Mouse (Mus musculus): ENCODE measurements at regions not wholly inside any gene's neighbourhood (a gene's known extent, or its start where the extent isn't known, plus 50 kb on each side); places are given as distances from the start of the nearest gene placed in this dataset.

DNA sequence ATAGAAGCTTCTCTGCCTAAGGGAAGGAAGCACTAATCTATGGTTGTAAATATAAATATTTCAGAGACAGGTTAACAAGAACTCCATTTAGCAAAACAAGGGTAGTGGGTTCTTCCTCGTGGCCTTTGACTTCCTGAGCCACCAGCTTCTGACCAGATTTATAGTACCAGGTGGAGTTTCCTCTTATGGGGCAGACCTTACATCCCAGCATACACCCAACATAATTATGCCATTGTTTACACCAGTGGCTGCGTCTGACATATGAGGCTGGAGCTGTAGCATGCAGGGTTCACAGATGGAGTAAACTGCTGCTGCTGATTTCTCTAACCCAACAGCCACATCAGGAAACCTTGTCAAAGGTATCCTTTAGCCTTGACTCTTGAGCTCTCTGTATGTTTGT lies 75.5 kb downstream of the Trib2 start:
- no peak for DNase-seq (ENCODE audit: low read depth, low spot score)

GRCm38 (mm10) chr12:15738989-15739388 lies 77.7 kb downstream of the Trib2 start:
- no peak for DNase-seq (ENCODE audit: low read depth, low spot score)

DNA sequence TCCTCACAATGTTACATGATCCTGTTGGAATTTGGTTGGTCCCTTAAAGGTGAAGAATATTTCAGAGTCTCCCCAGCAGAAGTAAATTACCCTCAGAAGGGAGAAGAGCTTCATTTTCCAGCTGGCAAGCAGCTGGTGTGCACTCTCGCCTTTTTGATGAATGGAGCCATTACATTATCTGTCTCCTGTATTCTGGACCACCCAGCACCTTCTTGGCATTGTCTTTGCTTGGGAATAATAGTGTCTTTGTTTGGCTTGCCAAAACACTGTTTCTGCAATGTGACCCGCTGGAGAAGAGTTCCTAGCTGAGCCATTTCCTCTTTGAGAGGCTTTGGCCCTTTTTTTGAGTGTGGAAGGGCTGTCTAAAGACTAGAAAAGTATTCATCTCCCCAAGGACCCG lies 85.5 kb downstream of the Trib2 start:
- no peak for DNase-seq (ENCODE audit: low read depth, low spot score)

DNA sequence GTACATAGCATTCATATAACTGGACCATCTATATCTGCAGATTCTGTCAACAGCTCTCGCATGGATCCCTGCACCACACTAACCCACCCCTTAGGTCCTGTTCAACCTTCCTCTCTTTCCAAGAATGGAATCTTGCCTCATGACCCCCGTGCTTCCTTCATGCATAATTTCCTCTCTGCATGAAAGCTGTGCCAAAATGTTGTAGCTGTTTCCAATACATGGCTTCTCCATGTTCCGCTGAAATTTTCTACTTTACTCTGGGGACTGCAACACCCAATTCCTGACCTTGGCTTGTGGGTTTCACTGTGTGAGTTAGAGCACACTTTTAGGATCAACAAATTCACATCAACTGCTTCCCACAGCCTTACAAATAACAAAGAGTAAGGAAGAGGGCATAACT lies 87.0 kb downstream of the Trib2 start:
- DNase-seq (ENCODE audit: low read depth, low spot score), result no peak

GRCm38 (mm10) chr12:15723529-15723928 lies 93.2 kb downstream of the Trib2 start:
- DNase-seq (ENCODE audit: low read depth, low spot score), result no peak

GRCm38 (mm10) chr12:15722161-15722560 lies 94.6 kb downstream of the Trib2 start:
- no peak for DNase-seq (ENCODE audit: low read depth, low spot score)

DNA sequence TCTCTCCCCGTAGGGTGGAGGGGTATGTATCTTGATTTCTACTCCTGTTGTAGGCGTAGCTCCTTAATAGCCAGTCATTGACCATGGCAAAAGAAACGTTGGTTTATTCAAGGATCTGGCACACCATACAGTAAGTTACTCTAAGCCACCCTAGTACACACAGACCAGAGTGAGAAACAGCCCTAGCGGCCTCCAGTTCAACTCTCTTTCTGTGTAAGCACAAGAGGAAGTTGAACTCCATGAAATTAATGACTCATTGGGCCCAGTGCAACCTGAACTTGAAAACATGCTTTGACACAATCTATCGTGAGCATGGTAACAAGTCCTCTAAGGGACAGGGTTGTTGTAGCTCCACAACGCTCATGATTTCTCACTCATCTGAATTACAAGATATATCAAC lies 96.6 kb downstream of the Trib2 start:
- no peak for DNase-seq (ENCODE audit: low read depth, low spot score)

DNA sequence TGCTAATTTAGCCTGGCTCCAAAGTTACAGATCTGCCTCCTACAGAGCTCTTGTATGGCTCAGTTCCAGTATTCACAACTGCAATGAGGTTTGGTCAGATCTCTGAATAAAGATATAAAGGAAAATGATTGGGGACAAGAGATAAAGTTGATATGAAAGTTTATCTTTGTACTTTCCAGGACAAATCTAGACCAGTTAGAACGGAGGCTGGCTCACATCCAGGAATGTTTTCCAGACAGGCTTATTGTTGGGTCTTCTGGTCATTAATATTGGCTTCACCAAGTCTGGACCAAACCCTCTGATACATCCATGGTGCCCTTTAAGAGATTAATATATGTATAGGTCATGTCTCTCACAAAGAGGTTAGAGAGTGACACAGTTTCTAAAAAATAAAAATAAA lies 97.9 kb downstream of the Trib2 start:
- no peak for DNase-seq (ENCODE audit: low read depth, low spot score)

DNA sequence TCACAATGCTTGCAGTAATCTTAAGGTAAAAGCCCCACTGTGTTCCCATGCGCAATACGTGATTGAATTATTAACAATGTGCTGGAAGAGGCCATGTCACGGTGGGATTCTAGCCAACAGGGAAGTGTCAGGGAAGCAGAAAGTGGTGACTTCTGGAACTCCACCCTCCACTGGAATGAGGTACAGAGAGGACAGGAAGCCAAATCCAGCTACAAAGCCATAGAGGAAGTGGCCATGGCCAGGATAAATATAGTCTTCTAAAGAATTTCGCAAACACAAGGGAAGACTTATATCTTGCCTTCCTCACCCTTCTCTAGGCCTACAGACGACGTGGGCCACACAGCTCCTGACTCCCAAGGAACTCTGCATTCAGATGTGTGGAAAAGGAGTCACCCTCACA lies 98.7 kb downstream of the Trib2 start:
- DNase-seq (ENCODE audit: low read depth, low spot score), result no peak

DNA sequence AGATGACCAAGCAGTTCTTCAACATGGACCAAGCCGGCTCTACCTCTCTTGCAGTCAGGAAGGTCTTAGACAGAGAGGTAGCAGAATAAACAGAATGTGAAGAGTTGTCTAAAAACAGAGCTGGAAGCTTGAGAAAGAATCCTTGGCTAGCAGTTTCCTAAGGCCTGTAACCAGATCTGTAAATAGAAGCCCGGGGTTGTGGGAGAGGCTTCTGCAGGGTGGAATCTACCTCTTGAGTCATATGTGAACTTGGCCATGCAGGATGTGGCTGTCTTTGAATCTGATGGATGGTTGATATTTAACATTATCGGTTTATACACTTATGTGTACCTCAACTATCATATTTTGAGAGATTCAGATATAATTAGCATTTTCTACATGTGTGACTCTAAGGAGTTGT lies 99.4 kb downstream of the Trib2 start:
- no peak for DNase-seq (ENCODE audit: low read depth, low spot score)

- no peak for DNase-seq (ENCODE audit: low read depth, low spot score)
These were observed 103.1 kb downstream of the Trib2 start for GRCm38 (mm10) chr12:15713623-15714022.

DNA sequence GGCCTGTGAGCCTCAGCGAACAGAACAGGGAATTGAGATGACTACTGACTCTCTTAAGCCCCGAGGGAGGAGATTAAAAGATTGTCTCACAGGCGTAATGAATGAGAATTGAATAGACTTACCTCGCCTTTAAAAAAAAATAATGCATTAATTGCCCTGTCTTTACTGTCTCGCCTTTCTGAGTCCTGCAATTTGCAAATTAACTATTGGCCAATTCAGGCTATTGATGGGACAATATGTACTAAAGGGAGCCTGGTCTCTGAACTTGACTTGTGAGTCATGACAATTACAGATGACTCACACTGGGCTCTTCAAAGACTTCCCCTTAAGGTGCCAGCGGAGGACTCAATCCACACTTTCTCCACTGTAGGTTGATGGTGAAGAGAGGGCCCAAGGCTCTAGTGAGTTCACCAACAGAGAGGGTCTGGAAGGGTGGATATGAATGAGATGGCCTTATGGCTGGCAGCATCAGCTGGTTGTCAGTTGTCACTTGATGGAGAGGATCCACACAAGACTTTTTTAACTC lies 109.1 kb downstream of the Trib2 start:
- no peak for DNase-seq (ENCODE audit: low read depth, low spot score)

GRCm38 (mm10) chr12:15704412-15704811 lies 112.3 kb downstream of the Trib2 start:
- DNase-seq (ENCODE audit: low read depth, low spot score), result no peak

GRCm38 (mm10) chr12:15702137-15702536 lies 114.6 kb downstream of the Trib2 start:
- DNase-seq (ENCODE audit: low read depth, low spot score), result no peak

DNA sequence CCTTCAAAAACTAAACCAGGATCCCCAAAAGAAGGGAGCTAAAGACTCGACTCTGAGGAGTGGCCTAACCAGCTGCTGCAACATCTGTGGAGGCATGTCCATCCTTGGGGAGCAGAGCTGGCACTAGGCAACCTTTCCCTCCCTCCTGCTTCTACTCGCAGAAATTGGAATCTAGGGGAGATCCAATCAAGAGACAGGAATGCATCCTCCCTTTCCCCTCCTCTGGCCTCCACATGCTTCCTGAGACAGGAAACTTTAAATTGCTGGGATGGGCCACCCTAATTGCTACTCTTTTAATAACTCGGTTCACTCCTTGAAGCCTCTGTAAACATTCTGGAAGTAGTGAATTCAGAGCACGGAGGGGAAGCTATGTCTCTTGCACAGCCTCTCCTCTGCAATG lies 117.9 kb downstream of the Trib2 start:
- DNase-seq (ENCODE audit: low read depth, low spot score), result no peak

- no peak for DNase-seq (ENCODE audit: low read depth, low spot score)
These were observed 118.5 kb downstream of the Trib2 start for GRCm38 (mm10) chr12:15698042-15698771.

GRCm38 (mm10) chr12:15688342-15688741 lies 128.4 kb downstream of the Trib2 start:
- DNase-seq (ENCODE audit: low read depth, low spot score), result no peak

DNA sequence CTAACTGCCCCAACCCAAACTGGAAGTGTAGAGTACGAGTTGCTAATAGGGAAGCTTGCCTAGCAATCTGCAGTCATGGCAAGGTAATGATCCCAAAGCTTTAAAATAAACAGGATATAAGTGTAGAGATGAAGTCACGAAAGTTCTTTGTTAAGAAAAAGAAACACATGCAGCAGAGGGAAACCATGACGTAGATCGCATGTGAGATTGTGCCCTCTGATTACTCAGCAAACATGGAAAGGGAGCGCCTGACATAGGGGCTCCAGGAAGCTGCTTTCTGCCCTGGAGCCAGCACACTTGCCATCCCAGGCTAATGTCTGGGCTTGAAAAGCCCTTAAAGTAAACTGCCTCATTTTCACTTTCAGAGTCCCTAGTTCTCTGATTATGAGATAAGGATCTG lies 132.4 kb downstream of the Trib2 start:
- no peak for DNase-seq (ENCODE audit: low read depth, low spot score)

DNA sequence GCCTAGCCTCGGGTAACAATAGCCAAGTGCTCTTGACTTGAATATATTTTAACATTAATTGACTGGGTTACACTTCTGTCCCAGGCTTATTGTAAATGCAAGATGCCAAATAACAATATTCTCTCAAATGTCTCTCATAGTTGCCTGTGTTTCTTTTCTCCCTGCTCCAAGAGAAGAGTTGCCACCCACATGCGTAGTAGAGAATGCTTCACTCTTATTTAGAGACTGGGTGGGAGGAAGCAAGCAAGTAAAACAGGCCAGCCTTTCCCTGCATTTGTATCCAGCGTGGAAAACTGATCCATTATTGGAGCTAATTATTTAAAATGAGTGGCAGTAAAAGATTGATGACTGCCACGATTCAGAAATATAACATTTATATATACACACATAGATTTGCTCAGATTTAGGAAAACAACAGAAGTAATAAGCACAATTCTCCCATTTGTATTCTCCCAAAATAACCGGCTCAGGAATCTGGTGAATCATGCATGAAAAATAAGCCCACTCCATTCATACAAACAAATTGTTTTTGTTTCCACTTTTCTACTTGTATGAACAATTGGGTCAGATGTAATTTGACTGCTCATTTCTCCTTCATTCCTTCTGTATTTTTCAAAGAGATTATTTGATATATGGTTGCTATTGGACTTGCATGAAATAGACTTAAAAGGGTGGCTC lies 134.9 kb downstream of the Trib2 start:
- DNase-seq (ENCODE audit: low read depth, low spot score), result no peak

- no peak for DNase-seq (ENCODE audit: low read depth, low spot score)
These were observed 140.6 kb downstream of the Trib2 start for GRCm38 (mm10) chr12:15676127-15676526.

GRCm38 (mm10) chr12:15659755-15660154 lies 157.0 kb downstream of the Trib2 start:
- DNase-seq (ENCODE audit: low read depth, low spot score), result no peak

DNA sequence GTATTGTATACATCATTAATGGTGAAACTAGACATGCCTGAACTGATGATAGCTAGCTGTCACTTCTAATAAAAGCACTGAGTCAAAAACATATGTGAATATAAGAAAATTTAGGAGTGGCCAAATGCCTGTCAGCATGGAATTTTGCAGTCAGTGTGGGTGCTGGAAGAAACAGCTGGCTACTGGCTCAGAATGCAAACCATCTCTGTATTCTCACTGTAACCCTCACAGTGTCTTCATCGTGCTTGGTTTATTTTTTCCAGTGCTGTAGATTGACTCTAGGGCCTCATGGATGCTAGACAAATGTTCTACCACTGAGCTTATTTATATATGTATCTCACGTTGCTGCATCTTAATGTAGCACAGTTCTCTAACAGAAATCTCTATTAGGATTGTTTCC lies 157.4 kb downstream of the Trib2 start:
- no peak for DNase-seq (ENCODE audit: low read depth, low spot score)

GRCm38 (mm10) chr12:15657748-15658251 lies 158.9 kb downstream of the Trib2 start:
- no peak for DNase-seq (ENCODE audit: low read depth, low spot score)

All from retina, adult 2 months (tissue).